Mouse (Mus musculus) MEL (cell line): ENCODE data around the gene Trpm2. TPM values are rescaled to one million over a fixed set of nuclear protein-coding genes. Genes with fewer than 3 reads are reported as not detected.
A peak's percentile ranks its signal among the peaks of the same experiment; 100 is the strongest.

ENCODE experiments used
- DNase-seq: peaks from one replicate; pipeline ENCODE4 v3.0.0; 2011; ENCODE audit warnings: low read depth, low spot score
- H3K27ac ChIP-seq: 2 replicates; pipeline ENCODE4 v1.5.1; 2012; ENCODE audit warnings: low read depth, mild to moderate bottlenecking, control low read depth, low read length, moderate library complexity; ENCODE audit not compliant: control insufficient read depth
- H3K27me3 ChIP-seq, 2 experiments: fragments of 150-350 bp in 1 of 2; sonication (generic) in 1 of 2; 2 replicates each; pipeline ENCODE4 v1.6.1; 2012; ENCODE audit warnings: low read length in 2 of 2, mild to moderate bottlenecking in 2 of 2, improper control_type of control experiment in 1 of 2, moderate library complexity in 1 of 2; ENCODE audit not compliant: insufficient read depth in 2 of 2, control insufficient read depth in 1 of 2
- H3K36me3 ChIP-seq, 2 experiments: 2 replicates each; pipeline ENCODE4 v1.6.1; 2012 to 2014; ENCODE audit warnings: low read length in 2 of 2, improper control_type of control experiment in 1 of 2, inconsistent platforms in 1 of 2, mild to moderate bottlenecking in 1 of 2; ENCODE audit not compliant: insufficient read depth in 2 of 2, control insufficient read depth in 1 of 2
- H3K4me1 ChIP-seq, 2 experiments: fragments of 150-350 bp in 1 of 2; sonication (generic) in 1 of 2; 2 replicates each; pipeline ENCODE4 v1.6.1; 2012; ENCODE audit warnings: low read length in 2 of 2, improper control_type of control experiment in 1 of 2, mild to moderate bottlenecking in 1 of 2; ENCODE audit not compliant: insufficient read depth in 2 of 2, control insufficient read depth in 1 of 2
- H3K4me3 ChIP-seq, 2 experiments: fragments of 150-350 bp in 1 of 2; sonication (generic) in 1 of 2; 2 replicates each; pipeline ENCODE4 v1.5.1; 2012; ENCODE audit warnings: low read depth in 2 of 2, low read length in 2 of 2, mild to moderate bottlenecking in 2 of 2, moderate library complexity in 2 of 2, control low read depth in 1 of 2, improper control_type of control experiment in 1 of 2; ENCODE audit not compliant: control insufficient read depth in 1 of 2, insufficient read depth in 1 of 2
- H3K79me2 ChIP-seq: 2 replicates; pipeline ENCODE4 v1.6.1; 2012; ENCODE audit warnings: mild to moderate bottlenecking, low read length, moderate library complexity; ENCODE audit not compliant: control insufficient read depth, poor library complexity, insufficient read depth
- H3K9ac ChIP-seq: 2 replicates; pipeline ENCODE4 v1.6.1; 2012; ENCODE audit warnings: low read depth, mild to moderate bottlenecking, control low read depth, low read length, moderate library complexity; ENCODE audit not compliant: control insufficient read depth, poor library complexity, severe bottlenecking
- H3K9me3 ChIP-seq: fragments of 150-350 bp; sonication (generic); replicated peaks from 2 replicates; pipeline ENCODE4 v1.6.1; 2012; ENCODE audit warnings: mild to moderate bottlenecking, low read length, improper control_type of control experiment, moderate library complexity; ENCODE audit not compliant: insufficient read depth
- CTCF ChIP-seq, 3 experiments: IDR thresholded peaks in 2 of 3; conservative IDR thresholded peaks in 1 of 3; 2 replicates each; pipeline ENCODE4 v1.5.1; 2011 to 2012; ENCODE audit warnings: low read length in 3 of 3, low read depth in 2 of 3, mild to moderate bottlenecking in 2 of 3, improper control_type of control experiment in 1 of 3, inconsistent platforms in 1 of 3, mixed read lengths in 1 of 3, moderate library complexity in 1 of 3; ENCODE audit not compliant: control insufficient read depth in 1 of 3, insufficient read depth in 1 of 3, poor library complexity in 1 of 3, severe bottlenecking in 1 of 3
- GABPA ChIP-seq: IDR thresholded peaks from 2 replicates; pipeline ENCODE4 v1.6.1; 2012; ENCODE audit warnings: low read depth, mild to moderate bottlenecking, inconsistent platforms, low read length, improper control_type of control experiment, moderate library complexity
- GATA1 ChIP-seq: IDR thresholded peaks from 2 replicates; pipeline ENCODE4 v1.6.1; 2011; ENCODE audit warnings: low read depth, low read length, improper control_type of control experiment
- HCFC1 ChIP-seq: IDR thresholded peaks from 2 replicates; pipeline ENCODE4 v1.6.1; 2012; ENCODE audit warnings: low read depth, mild to moderate bottlenecking, inconsistent platforms, low read length, improper control_type of control experiment, moderate library complexity
- JUND ChIP-seq: IDR thresholded peaks from 2 replicates; pipeline ENCODE4 v1.6.1; 2011; ENCODE audit warnings: low read depth, mild to moderate bottlenecking, improper control_type of control experiment, low read length
- MAX ChIP-seq: IDR thresholded peaks from 2 replicates; pipeline ENCODE4 v1.6.1; 2011; ENCODE audit warnings: low read length, improper control_type of control experiment
- MEF2A ChIP-seq: IDR thresholded peaks from 2 replicates; pipeline ENCODE4 v1.6.1; 2014; ENCODE audit warnings: low read depth, mild to moderate bottlenecking, inconsistent platforms, low read length, improper control_type of control experiment; ENCODE audit not compliant: poor library complexity, insufficient replicate concordance, severe bottlenecking; ENCODE audit errors: extremely low read depth
- MXI1 ChIP-seq: IDR thresholded peaks from 2 replicates; pipeline ENCODE4 v1.6.1; 2011; ENCODE audit warnings: mild to moderate bottlenecking, low read depth, low read length, improper control_type of control experiment
- MYC ChIP-seq: IDR thresholded peaks from 2 replicates; pipeline ENCODE4 v1.6.1; 2011; ENCODE audit warnings: low read depth, mild to moderate bottlenecking, low read length, improper control_type of control experiment, moderate library complexity
- NELFE ChIP-seq: IDR thresholded peaks from 2 replicates; pipeline ENCODE4 v1.6.1; 2011; ENCODE audit warnings: low read depth, low read length, improper control_type of control experiment
- NRF1 ChIP-seq: IDR thresholded peaks from 2 replicates; pipeline ENCODE4 v1.6.1; 2014; ENCODE audit warnings: low read depth, mild to moderate bottlenecking, inconsistent platforms, low read length, improper control_type of control experiment, moderate library complexity; ENCODE audit not compliant: poor library complexity, insufficient read depth, severe bottlenecking
- POLR2A ChIP-seq, 2 experiments: IDR thresholded peaks; 2 replicates each; pipeline ENCODE4 v1.6.1; 2011 to 2012; ENCODE audit warnings: low read length in 2 of 2, mild to moderate bottlenecking in 2 of 2, control low read depth in 1 of 2, improper control_type of control experiment in 1 of 2, low read depth in 1 of 2, moderate library complexity in 1 of 2; ENCODE audit not compliant: control insufficient read depth in 1 of 2, insufficient read depth in 1 of 2, poor library complexity in 1 of 2
- SIN3A ChIP-seq: IDR thresholded peaks from 2 replicates; pipeline ENCODE4 v1.6.1; 2012; ENCODE audit warnings: low read length, improper control_type of control experiment, inconsistent platforms
- SMC3 ChIP-seq: IDR thresholded peaks from 2 replicates; pipeline ENCODE4 v1.6.1; 2011; ENCODE audit warnings: low read depth, low read length, improper control_type of control experiment
- TAL1 ChIP-seq: IDR thresholded peaks from 2 replicates; pipeline ENCODE4 v1.6.1; 2012; ENCODE audit warnings: mild to moderate bottlenecking, inconsistent platforms, low read length, moderate library complexity, mixed read lengths
- TBP ChIP-seq: IDR thresholded peaks from 2 replicates; pipeline ENCODE4 v1.8.0; 2011; ENCODE audit warnings: low read depth, low read length, improper control_type of control experiment
- TCF12 ChIP-seq: IDR thresholded peaks from 2 replicates; pipeline ENCODE4 v1.6.1; 2014; ENCODE audit warnings: low read depth, mild to moderate bottlenecking, inconsistent platforms, low read length, improper control_type of control experiment, moderate library complexity
- USF1 ChIP-seq: IDR thresholded peaks from 2 replicates; pipeline ENCODE4 v1.6.1; 2014; ENCODE audit warnings: low read depth, mild to moderate bottlenecking, inconsistent platforms, low read length, improper control_type of control experiment, moderate library complexity
- ZMIZ1 ChIP-seq: IDR thresholded peaks from 2 replicates; pipeline ENCODE4 v1.6.1; 2012; ENCODE audit warnings: low read depth, mild to moderate bottlenecking, inconsistent platforms, low read length, improper control_type of control experiment, moderate library complexity
- polyA plus RNA-seq, 2 experiments: library from polyadenylated mRNA; stranded (reverse) in 1 of 2; unstranded in 1 of 2; fragments of >175 nt in 1 of 2; fragments of >200 nt in 1 of 2; gene quantifications; 2 replicates each; pipeline versions ENCODE4 v1.2.1 to v1.2.4; 2012; ENCODE audit warnings: low replicate concordance in 2 of 2, low read depth in 1 of 2; ENCODE audit not compliant: insufficient read length in 2 of 2, insufficient read depth in 1 of 2, missing spikeins in 1 of 2
- total RNA-seq: library from RNA; depleted of rRNA; stranded (reverse); fragments of 300-350 nt; gene quantifications from 2 replicates; pipeline ENCODE4 v1.2.3, GENCODE M21; 2012

Gene Trpm2
- total and polyA plus RNA-seq, 3 experiments = 7.8 to 18.5 TPM; not detected in 1

GRCm38 (mm10) chr10:78009184-78009944 lies 39.0 kb upstream of the Trpm2 start:
- Histone ChIP-seq H3K9me3 (no peaks in the 10 kb centered on the region), H3K4me1 (peaks cover 2 to 14% of the 10 kb centered on the region in 2 experiments; a peak in 3 of 4 replicates), H3K27me3 (no peaks in the 10 kb centered on the region), H3K79me2 (peaks cover 19% of the 10 kb centered on the region), H3K36me3 (peaks cover 0 to 1% of the 10 kb centered on the region in 2 experiments; a peak in 2 of 4 replicates), H3K27ac (peak overlapping the region; percentile 80), H3K9ac (peak overlapping the region; percentile 79), H3K4me3 (peak overlapping the region; percentile 79 to 80)
- DNase-seq = peak; percentile 97
- peak; percentile 67 for TF ChIP-seq NRF1
- TF ChIP-seq GATA1 = no peak
- TF ChIP-seq TBP = peak; percentile 65; the same call in 1 of the 2 replicates
- TF ChIP-seq ZMIZ1 = 0 out of 2 replicates have a peak, but pooled peaks have one; percentile 19
- no peak for TF ChIP-seq JUND
- peak in 2 of 3 experiments; percentile 45 to 48; a peak in 4 of 6 replicates for TF ChIP-seq CTCF (IDR thresholded peaks at IDR 0.05 in 2 of 3, conservative IDR thresholded peaks at IDR 0.05 in 1 of 3; ENCODE audit: control insufficient read depth in 1 of 3, insufficient read depth in 1 of 3, low read depth in 2 of 3, low read length in 3 of 3, poor library complexity in 1 of 3, severe bottlenecking in 1 of 3)
- TF ChIP-seq USF1 = peak; percentile 23; the same call in 1 of the 2 replicates
- TF ChIP-seq MYC = peak; percentile 92
- peak; percentile 91 for TF ChIP-seq MAX
- TF ChIP-seq MEF2A = no peak
- TF ChIP-seq GABPA = no peak
- peak; percentile 99 for TF ChIP-seq MXI1
- TF ChIP-seq SIN3A = peak; percentile 96
- peak; percentile 79 for TF ChIP-seq NELFE
- peak; percentile 50; the same call in 1 of the 2 replicates for TF ChIP-seq HCFC1
- peak; percentile 52 to 80 for TF ChIP-seq POLR2A (IDR thresholded peaks at IDR 0.05; ENCODE audit: control insufficient read depth in 1 of 2, insufficient read depth in 1 of 2, low read depth in 1 of 2, low read length in 2 of 2, poor library complexity in 1 of 2)

- H3K36me3 ChIP-seq = peaks cover 0 to 1% of the 10 kb centered on the region in 2 experiments; a peak in 2 of 4 replicates
- no peak overlapping the region for H3K27ac ChIP-seq
- H3K27me3 ChIP-seq = no peaks in the 10 kb centered on the region
- H3K9me3 ChIP-seq = no peaks in the 10 kb centered on the region
- peaks cover 2 to 14% of the 10 kb centered on the region in 2 experiments; a peak in 3 of 4 replicates for H3K4me1 ChIP-seq
- no peak for TF ChIP-seq SMC3
- no peak for TF ChIP-seq GABPA
- peak; percentile 27; the same call in 1 of the 2 replicates for TF ChIP-seq TAL1
- no peak for TF ChIP-seq TCF12
- no peak for DNase-seq
- H3K9ac ChIP-seq = peak overlapping the region; percentile 79
- H3K4me3 ChIP-seq = peak overlapping the region; percentile 79 to 80
- H3K79me2 ChIP-seq = peaks cover 19% of the 10 kb centered on the region
These were observed 37.8 kb upstream of the Trpm2 start for GRCm38 (mm10) chr10:78008169-78008568.
